Mouse (Mus musculus) forebrain, embryonic 13.5 days (tissue): ENCODE measurements at regions not wholly inside any gene's neighbourhood (a gene's known extent, or its start where the extent isn't known, plus 50 kb on each side); places are given as distances from the start of the nearest gene placed in this dataset.
A peak's percentile ranks its signal among the peaks of the same experiment; 100 is the strongest.

Experiments
- ATAC-seq: fragments of 200-750 bp; cut with Nextera tagmentation; 2 replicates; pipeline ENCODE4 v1.8.0; 2017
- H3K27ac ChIP-seq: fragments of 300-500 bp; sonication (generic); 2 replicates; pipeline ENCODE4 v1.5.1; 2015; ENCODE audit warnings: inconsistent platforms, mild to moderate bottlenecking, moderate library complexity
- H3K27me3 ChIP-seq: fragments of 300-500 bp; sonication (generic); 2 replicates; pipeline ENCODE4 v1.6.1; 2015; ENCODE audit warnings: mild to moderate bottlenecking, inconsistent platforms
- H3K36me3 ChIP-seq: fragments of 300-500 bp; sonication (generic); 2 replicates; pipeline ENCODE4 v1.6.1; 2015; ENCODE audit warnings: mild to moderate bottlenecking, inconsistent platforms; ENCODE audit not compliant: poor library complexity, severe bottlenecking
- H3K4me1 ChIP-seq: fragments of 300-500 bp; sonication (generic); 2 replicates; pipeline ENCODE4 v1.6.1; 2015; ENCODE audit warnings: inconsistent platforms
- H3K4me2 ChIP-seq: fragments of 300-500 bp; sonication (generic); 2 replicates; pipeline ENCODE4 v1.6.1; 2015; ENCODE audit warnings: inconsistent platforms, mild to moderate bottlenecking, moderate library complexity
- H3K4me3 ChIP-seq: fragments of 300-500 bp; sonication (generic); 2 replicates; pipeline ENCODE4 v1.5.1; 2015; ENCODE audit warnings: mild to moderate bottlenecking, inconsistent platforms
- H3K9ac ChIP-seq: fragments of 300-500 bp; sonication (generic); 2 replicates; pipeline ENCODE4 v1.6.1; 2015; ENCODE audit warnings: mild to moderate bottlenecking, inconsistent platforms
- H3K9me3 ChIP-seq: fragments of 300-500 bp; sonication (generic); replicated peaks from 2 replicates; pipeline ENCODE4 v1.6.1; 2016; ENCODE audit warnings: inconsistent platforms
- WGBS: fragments of 180-500 bp; shearing (Covaris S2); methylation state at CpG from one replicate; pipeline ENCODE4 v1.1.7; 2015; 5-methylcytosine and 5-hydroxymethylcytosine counted together

- Histone ChIP-seq H3K27me3 (no peaks in the 10 kb centered on the region), H3K27ac (no peak overlapping the region), H3K9me3 (no peaks in the 10 kb centered on the region), H3K4me3 (no peak overlapping the region), H3K36me3 (no peaks in the 10 kb centered on the region), H3K9ac (no peak overlapping the region), H3K4me1 (no peaks in the 10 kb centered on the region), H3K4me2 (no peak overlapping the region)
- WGBS = 94% methylated on average over 3 of the region's 3 CpGs
- ATAC-seq = 0 out of 2 replicates have a peak, but pooled peaks have one; percentile 19
These were observed 671.8 kb downstream of the 5730522E02Rik start for GRCm38 (mm10) chr11:25538641-25539258.

GRCm38 (mm10) chr11:25536069-25536468 lies 674.5 kb downstream of the 5730522E02Rik start:
- Histone ChIP-seq H3K4me2 (no peak overlapping the region), H3K27ac (no peak overlapping the region), H3K9me3 (no peaks in the 10 kb centered on the region), H3K36me3 (no peaks in the 10 kb centered on the region), H3K27me3 (no peaks in the 10 kb centered on the region), H3K4me3 (no peak overlapping the region), H3K9ac (no peak overlapping the region), H3K4me1 (peaks cover 12% of the 10 kb centered on the region)
- WGBS = 91% methylated on average over 7 of the region's 7 CpGs
- ATAC-seq = no peak

GRCm38 (mm10) chr11:25533081-25533480 lies 677.5 kb downstream of the 5730522E02Rik start:
- H3K27me3 ChIP-seq = no peaks in the 10 kb centered on the region
- WGBS = 69% methylated on average over 2 of the region's 2 CpGs
- H3K4me1 ChIP-seq = peaks cover 12% of the 10 kb centered on the region

GRCm38 (mm10) chr11:25531668-25532398 lies 678.7 kb downstream of the 5730522E02Rik start:
- no peaks in the 10 kb centered on the region for H3K27me3 ChIP-seq
- no peak overlapping the region for H3K9ac ChIP-seq
- WGBS = 54% methylated on average over 9 of the region's 9 CpGs
- H3K9me3 ChIP-seq = no peaks in the 10 kb centered on the region
- no peak overlapping the region for H3K27ac ChIP-seq
- H3K4me1 ChIP-seq = peaks cover 12% of the 10 kb centered on the region
- 0 out of 2 replicates have a peak, but pooled peaks have one; percentile 38 for ATAC-seq
- H3K4me2 ChIP-seq = no peak overlapping the region
- no peaks in the 10 kb centered on the region for H3K36me3 ChIP-seq
- no peak overlapping the region for H3K4me3 ChIP-seq

More at GRCm38 (mm10) chr11:25533081-25533480, 677.5 kb downstream of the 5730522E02Rik start:
- no peak overlapping the region for H3K4me2 ChIP-seq
- H3K9me3 ChIP-seq = no peaks in the 10 kb centered on the region
- no peak for ATAC-seq
- H3K9ac ChIP-seq = no peak overlapping the region
- no peak overlapping the region for H3K4me3 ChIP-seq
- H3K36me3 ChIP-seq = no peaks in the 10 kb centered on the region
- H3K27ac ChIP-seq = no peak overlapping the region

GRCm38 (mm10) chr11:25528056-25528455 lies 682.5 kb downstream of the 5730522E02Rik start:
- 91% methylated on average over 5 of the region's 5 CpGs for WGBS

GRCm38 (mm10) chr11:25518903-25519302 lies 691.7 kb downstream of the 5730522E02Rik start:
- Histone ChIP-seq H3K9ac (no peak overlapping the region), H3K4me1 (no peaks in the 10 kb centered on the region), H3K27me3 (no peaks in the 10 kb centered on the region), H3K4me3 (no peak overlapping the region), H3K27ac (no peak overlapping the region), H3K36me3 (no peaks in the 10 kb centered on the region), H3K9me3 (no peaks in the 10 kb centered on the region), H3K4me2 (no peak overlapping the region)
- ATAC-seq = no peak
- 49% methylated on average over 2 of the region's 2 CpGs for WGBS

More at GRCm38 (mm10) chr11:25528056-25528455, 682.5 kb downstream of the 5730522E02Rik start:
- Histone ChIP-seq H3K4me3 (no peak overlapping the region), H3K36me3 (no peaks in the 10 kb centered on the region), H3K9ac (no peak overlapping the region), H3K9me3 (no peaks in the 10 kb centered on the region), H3K27ac (no peak overlapping the region), H3K4me2 (no peak overlapping the region), H3K27me3 (no peaks in the 10 kb centered on the region), H3K4me1 (peaks cover 12% of the 10 kb centered on the region)
- ATAC-seq = no peak

GRCm38 (mm10) chr11:25518131-25518530 lies 692.4 kb downstream of the 5730522E02Rik start:
- Histone ChIP-seq H3K4me3 (no peak overlapping the region), H3K36me3 (no peaks in the 10 kb centered on the region), H3K27me3 (no peaks in the 10 kb centered on the region), H3K4me1 (no peaks in the 10 kb centered on the region), H3K4me2 (no peak overlapping the region), H3K9ac (no peak overlapping the region), H3K27ac (no peak overlapping the region), H3K9me3 (no peaks in the 10 kb centered on the region)
- ATAC-seq = no peak
- 97% methylated on average over 1 of the region's 1 CpGs for WGBS

- no peak overlapping the region for H3K27ac ChIP-seq
- H3K4me2 ChIP-seq = no peak overlapping the region
- no peak overlapping the region for H3K4me3 ChIP-seq
- H3K9ac ChIP-seq = no peak overlapping the region
- H3K27me3 ChIP-seq = no peaks in the 10 kb centered on the region
- no peak for ATAC-seq
- WGBS = 87% methylated on average over 3 of the region's 3 CpGs
- no peaks in the 10 kb centered on the region for H3K36me3 ChIP-seq
- no peaks in the 10 kb centered on the region for H3K9me3 ChIP-seq
- H3K4me1 ChIP-seq = no peaks in the 10 kb centered on the region
These were observed 705.1 kb downstream of the 5730522E02Rik start for GRCm38 (mm10) chr11:25505500-25505899.

- no peak overlapping the region for H3K27ac ChIP-seq
- no peaks in the 10 kb centered on the region for H3K36me3 ChIP-seq
- H3K9ac ChIP-seq = no peak overlapping the region
- no peaks in the 10 kb centered on the region for H3K27me3 ChIP-seq
- no peak overlapping the region for H3K4me3 ChIP-seq
- 43% methylated on average over 2 of the region's 2 CpGs for WGBS
- ATAC-seq = no peak
- H3K4me2 ChIP-seq = no peak overlapping the region
- H3K9me3 ChIP-seq = no peaks in the 10 kb centered on the region
- no peaks in the 10 kb centered on the region for H3K4me1 ChIP-seq
These were observed 736.7 kb downstream of the 5730522E02Rik start for GRCm38 (mm10) chr11:25473682-25474365.

- 60% methylated on average over 6 of the region's 6 CpGs for WGBS
- no peaks in the 10 kb centered on the region for H3K9me3 ChIP-seq
- no peaks in the 10 kb centered on the region for H3K36me3 ChIP-seq
- H3K4me2 ChIP-seq = no peak overlapping the region
- no peaks in the 10 kb centered on the region for H3K4me1 ChIP-seq
- no peak overlapping the region for H3K4me3 ChIP-seq
- no peak for ATAC-seq
- H3K9ac ChIP-seq = no peak overlapping the region
- H3K27me3 ChIP-seq = no peaks in the 10 kb centered on the region
- H3K27ac ChIP-seq = no peak overlapping the region
These were observed 740.7 kb downstream of the 5730522E02Rik start for GRCm38 (mm10) chr11:25469819-25470218.

- 0 out of 2 replicates have a peak, but pooled peaks cover 3% of the 10 kb centered on the region for H3K9me3 ChIP-seq
- H3K27me3 ChIP-seq = no peaks in the 10 kb centered on the region
- no peak for ATAC-seq
- 68% methylated on average over 1 of the region's 1 CpGs for WGBS
- H3K4me1 ChIP-seq = no peaks in the 10 kb centered on the region
- H3K4me2 ChIP-seq = no peak overlapping the region
- H3K9ac ChIP-seq = no peak overlapping the region
- H3K4me3 ChIP-seq = no peak overlapping the region
- H3K27ac ChIP-seq = no peak overlapping the region
- no peaks in the 10 kb centered on the region for H3K36me3 ChIP-seq
These were observed 773.4 kb downstream of the 5730522E02Rik start for GRCm38 (mm10) chr11:25437206-25437605.

- 27% methylated on average over 1 of the region's 1 CpGs for WGBS
- no peaks in the 10 kb centered on the region for H3K36me3 ChIP-seq
These were observed 774.9 kb downstream of the 5730522E02Rik start for GRCm38 (mm10) chr11:25435645-25436044.

More at GRCm38 (mm10) chr11:25435645-25436044, 774.9 kb downstream of the 5730522E02Rik start:
- H3K27me3 ChIP-seq = no peaks in the 10 kb centered on the region
- H3K4me2 ChIP-seq = no peak overlapping the region
- H3K4me3 ChIP-seq = no peak overlapping the region
- no peak overlapping the region for H3K9ac ChIP-seq
- 0 out of 2 replicates have a peak, but pooled peaks have one; percentile 38 for ATAC-seq
- H3K9me3 ChIP-seq = 0 out of 2 replicates have a peak, but pooled peaks cover 3% of the 10 kb centered on the region
- H3K4me1 ChIP-seq = no peaks in the 10 kb centered on the region
- H3K27ac ChIP-seq = no peak overlapping the region
